Mouse (Mus musculus) bone marrow macrophage, adult 2 months (primary cell): ENCODE data around the gene Mfap3. TPM values are rescaled to one million over a fixed set of nuclear protein-coding genes. Genes with fewer than 3 reads are reported as not detected.

Experiments used
- H3K27ac ChIP-seq: 2 replicates; pipeline ENCODE4 v1.5.1; 2012; ENCODE audit warnings: low read depth, low read length; ENCODE audit not compliant: insufficient read depth
- H3K4me1 ChIP-seq: 2 replicates; pipeline ENCODE4 v1.6.1; 2012; ENCODE audit warnings: low read length; ENCODE audit not compliant: control insufficient read depth, insufficient read depth
- H3K4me3 ChIP-seq: 2 replicates; pipeline ENCODE4 v1.5.1; 2012; ENCODE audit warnings: mild to moderate bottlenecking, low read length, moderate library complexity; ENCODE audit not compliant: insufficient read depth
- CTCF ChIP-seq: IDR thresholded peaks from 2 replicates; pipeline ENCODE4 v1.5.1; 2012; ENCODE audit warnings: low read depth, mild to moderate bottlenecking, low read length, moderate library complexity
- POLR2A ChIP-seq: IDR thresholded peaks from 2 replicates; pipeline ENCODE4 v1.6.1; 2012; ENCODE audit warnings: mild to moderate bottlenecking, low read depth, low read length, borderline replicate concordance
- polyA plus RNA-seq: library from polyadenylated mRNA; stranded (reverse); fragments of >200 nt; gene quantifications from 2 replicates; pipeline ENCODE4 v1.2.4, GENCODE M21; 2012; ENCODE audit not compliant: missing spikeins, insufficient read depth, insufficient read length

The Mfap3 gene
- polyA plus RNA-seq, 1 experiment: 57.1 TPM

DNA sequence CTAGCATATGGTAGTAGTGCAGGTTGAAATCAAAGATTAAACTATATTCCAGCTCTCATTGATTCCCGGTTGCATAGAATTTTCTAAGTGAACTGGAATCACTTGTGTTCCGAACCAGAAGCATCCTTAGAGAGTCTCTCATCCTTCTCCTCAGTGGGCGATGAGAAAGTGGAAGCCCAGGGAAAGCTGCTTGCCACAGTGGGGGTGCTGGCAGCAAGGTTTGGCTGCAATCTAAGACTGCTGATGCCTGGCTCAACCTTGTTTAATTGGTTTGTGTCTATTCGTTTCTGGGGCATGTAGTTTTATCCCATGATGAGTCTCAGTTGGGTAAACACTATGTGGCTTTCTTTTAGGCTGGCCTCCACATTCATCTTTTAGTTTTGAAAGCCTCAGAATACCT is 9.0 kb downstream of the Mfap3 start:
- Histone ChIP-seq H3K27ac (no peak overlapping the region), H3K4me3 (no peak overlapping the region), H3K4me1 (peaks cover 25% of the 10 kb centered on the region)
- no peak for TF ChIP-seq CTCF
- TF ChIP-seq POLR2A: no peak

- H3K4me1 ChIP-seq: peaks cover 25% of the 10 kb centered on the region
- H3K4me3 ChIP-seq: no peak overlapping the region
- H3K27ac ChIP-seq: no peak overlapping the region
- TF ChIP-seq CTCF (no peak), POLR2A (no peak)
These were observed 10.6 kb downstream of the Mfap3 start for GRCm38 (mm10) chr11:57529111-57529510.

- Histone ChIP-seq H3K27ac (no peak overlapping the region), H3K4me3 (no peak overlapping the region), H3K4me1 (peaks cover 11% of the 10 kb centered on the region)
- TF ChIP-seq POLR2A (no peak), CTCF (no peak)
These were observed 13.0 kb downstream of the Mfap3 start for GRCm38 (mm10) chr11:57531300-57531950.

DNA sequence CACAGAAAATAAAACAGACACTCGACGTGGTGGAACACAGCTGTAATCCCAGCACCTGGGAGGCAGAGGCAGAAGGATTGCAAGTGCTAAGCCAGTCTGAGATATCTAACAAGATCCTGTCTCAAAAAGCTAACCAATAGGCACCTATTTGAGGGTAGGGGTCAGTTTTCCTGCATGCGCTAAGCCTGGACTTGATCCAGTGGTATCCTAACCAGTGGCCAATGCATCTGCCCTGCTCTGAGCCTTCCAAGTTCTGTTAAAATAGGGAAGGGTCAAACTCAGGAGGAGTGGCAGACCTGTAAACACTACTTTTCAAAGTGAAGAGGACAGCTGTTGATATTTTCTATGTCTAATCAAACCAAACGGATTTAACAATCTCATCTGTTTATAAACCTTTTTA is 13.8 kb downstream of the Mfap3 start:
- Histone ChIP-seq H3K4me3 (no peak overlapping the region), H3K27ac (no peak overlapping the region), H3K4me1 (peaks cover 11% of the 10 kb centered on the region)
- TF ChIP-seq CTCF (no peak), POLR2A (no peak)

GRCm38 (mm10) chr11:57535912-57536311 is 17.4 kb downstream of the Mfap3 start:
- no peak for TF ChIP-seq POLR2A
- no peak for TF ChIP-seq CTCF
- Histone ChIP-seq H3K27ac (no peak overlapping the region), H3K4me1 (peaks cover 11% of the 10 kb centered on the region), H3K4me3 (no peak overlapping the region)

DNA sequence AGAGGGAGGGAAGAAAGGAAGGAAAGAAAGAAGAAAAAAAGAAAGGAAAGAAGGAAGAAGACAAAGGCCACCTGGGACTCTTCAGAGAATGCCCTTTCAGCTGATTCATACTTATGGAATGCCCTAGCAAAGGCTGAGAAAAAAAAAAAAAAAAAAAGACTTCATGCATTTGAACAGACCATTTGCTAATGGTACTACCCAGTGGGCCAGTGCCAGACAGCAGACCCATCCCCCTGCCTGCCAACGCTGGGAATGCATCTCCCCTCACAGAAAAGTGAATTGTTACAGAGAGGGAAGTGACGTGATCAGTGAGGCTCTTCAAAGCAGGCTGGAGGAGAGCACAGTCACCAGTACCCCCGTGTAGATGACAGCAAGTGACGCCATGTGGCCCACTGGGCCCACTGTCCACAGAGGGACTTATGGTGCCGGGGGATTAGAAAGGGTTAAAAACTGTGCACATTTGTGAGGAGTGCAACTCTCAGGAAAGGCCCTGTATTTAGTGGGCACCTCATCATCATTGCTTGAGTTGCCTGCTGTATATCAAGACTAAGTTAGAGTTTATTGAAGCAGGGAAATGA is 21.5 kb downstream of the Mfap3 start:
- H3K4me3 ChIP-seq: no peak overlapping the region

DNA sequence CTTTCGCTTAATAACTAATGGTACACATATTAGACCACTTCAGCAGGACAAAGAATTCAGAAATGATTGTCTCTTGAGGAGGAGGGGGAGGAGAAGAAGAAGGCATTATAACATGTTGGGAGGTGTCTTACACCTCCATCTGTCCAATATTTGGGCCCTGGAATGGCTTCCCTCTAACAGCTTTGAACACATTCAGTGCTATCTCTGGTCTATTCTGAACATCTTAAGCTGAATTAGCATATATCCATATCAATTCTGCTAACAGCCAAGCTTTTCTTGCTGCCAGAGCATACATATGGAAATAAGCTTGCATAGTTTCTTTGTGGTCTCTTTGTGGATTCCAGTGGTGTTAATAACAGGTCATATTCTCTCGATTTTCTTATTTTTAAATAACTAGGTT is 22.2 kb downstream of the Mfap3 start:
- TF ChIP-seq POLR2A (no peak), CTCF (no peak)
- H3K27ac ChIP-seq: no peak overlapping the region
- no peaks in the 10 kb centered on the region for H3K4me1 ChIP-seq
- H3K4me3 ChIP-seq: no peak overlapping the region

More for the DNA sequence above, 21.5 kb downstream of the Mfap3 start:
- Histone ChIP-seq H3K27ac (no peak overlapping the region), H3K4me1 (no peaks in the 10 kb centered on the region)
- TF ChIP-seq CTCF: no peak

- no peak for TF ChIP-seq POLR2A
- peak; percentile 84 for TF ChIP-seq CTCF
- no peak overlapping the region for H3K4me3 ChIP-seq
- no peaks in the 10 kb centered on the region for H3K4me1 ChIP-seq
- no peak overlapping the region for H3K27ac ChIP-seq
These were observed 30.4 kb downstream of the Mfap3 start for GRCm38 (mm10) chr11:57548618-57549550.

- Histone ChIP-seq H3K4me1 (no peaks in the 10 kb centered on the region), H3K4me3 (no peak overlapping the region), H3K27ac (no peak overlapping the region)
- TF ChIP-seq CTCF: no peak
These were observed 31.8 kb downstream of the Mfap3 start for GRCm38 (mm10) chr11:57550230-57550629.

DNA sequence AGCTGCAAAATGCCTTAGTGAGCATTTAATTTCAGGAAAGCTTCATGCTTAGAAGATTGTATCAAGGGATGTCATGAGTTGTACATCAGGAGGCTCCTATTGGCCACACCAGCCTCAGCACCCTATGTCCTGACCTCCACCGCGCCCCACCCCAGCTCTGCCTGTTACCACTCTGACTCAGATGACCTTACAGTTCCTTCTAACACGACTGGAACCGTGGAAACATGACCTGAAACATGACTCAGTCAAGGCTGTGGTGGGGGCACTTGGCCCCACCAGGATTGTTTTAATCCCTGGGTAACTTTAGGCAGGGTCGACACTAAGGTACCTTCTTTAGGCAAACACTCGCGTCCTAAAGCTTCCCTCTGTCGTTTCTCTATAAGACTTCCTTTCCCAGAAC is 32.6 kb downstream of the Mfap3 start:
- H3K27ac ChIP-seq: no peak overlapping the region
- TF ChIP-seq CTCF (no peak), POLR2A (no peak)
- H3K4me1 ChIP-seq: no peaks in the 10 kb centered on the region
- no peak overlapping the region for H3K4me3 ChIP-seq
